Mouse (Mus musculus): ENCODE data around the gene Strip2.

DNA sequence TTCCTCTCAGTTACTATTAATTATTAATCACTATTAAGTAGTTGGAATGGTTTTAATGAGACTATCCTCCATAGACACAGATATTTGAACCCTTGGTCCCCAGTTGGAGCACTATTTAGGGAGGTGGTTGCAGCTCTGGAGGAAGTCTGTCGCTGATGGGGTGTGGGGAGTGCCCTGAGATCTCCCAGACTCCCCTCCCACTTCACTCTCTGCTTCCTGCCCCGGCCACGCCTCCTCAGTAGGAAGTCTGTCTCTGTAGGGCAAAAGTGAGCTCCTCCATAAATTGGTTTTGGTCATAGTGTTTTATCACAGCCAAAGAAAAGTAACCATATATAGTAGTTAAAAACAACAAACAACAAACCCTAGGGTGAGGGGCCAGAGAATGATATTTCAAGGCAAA, 70.4 kb downstream of the Strip2 start:
- no peak for TF ChIP-seq CTCF (IDR thresholded peaks at IDR 0.05; ENCODE audit: borderline replicate concordance, extremely low read depth, insufficient read depth, insufficient read length)
- no peak for TF ChIP-seq POLR2A (IDR thresholded peaks at IDR 0.05; ENCODE audit: borderline replicate concordance, extremely low read depth, insufficient read depth, insufficient read length, poor library complexity, severe bottlenecking)
